Mouse (Mus musculus) lung, postnatal 0 days (tissue): ENCODE data around the gene Pum2. TPM values are rescaled to one million over a fixed set of nuclear protein-coding genes. Genes with fewer than 3 reads are reported as not detected.
A peak's percentile ranks its signal among the peaks of the same experiment; 100 is the strongest.

Source experiments
- ATAC-seq: fragments of 200-750 bp; cut with Nextera tagmentation; 2 replicates; pipeline ENCODE4 v1.8.0; 2017; ENCODE audit warnings: moderate library complexity
- DNase-seq: peaks from one replicate; pipeline ENCODE4 v3.0.0-alpha.2; 2016; ENCODE audit warnings: low spot score
- H3K27ac ChIP-seq: fragments of 300-500 bp; sonication (generic); 2 replicates; pipeline ENCODE4 v1.5.1; 2014; ENCODE audit warnings: antibody characterized with exemption, mild to moderate bottlenecking, low read length, mixed read lengths
- H3K27me3 ChIP-seq: fragments of 300-500 bp; sonication (generic); replicated peaks from 2 replicates; pipeline ENCODE4 v1.6.1; 2014; ENCODE audit warnings: low read length, mixed read lengths; ENCODE audit not compliant: insufficient read depth
- H3K36me3 ChIP-seq: fragments of 300-500 bp; sonication (generic); 2 replicates; pipeline ENCODE4 v1.6.1; 2014; ENCODE audit warnings: low read length, mixed read lengths; ENCODE audit not compliant: insufficient read depth
- H3K4me1 ChIP-seq: fragments of 300-500 bp; sonication (generic); 2 replicates; pipeline ENCODE4 v1.6.1; 2014; ENCODE audit warnings: antibody characterized with exemption, low read depth, low read length, mixed read lengths; ENCODE audit not compliant: insufficient read depth
- H3K4me2 ChIP-seq: fragments of 300-500 bp; sonication (generic); replicated peaks from 2 replicates; pipeline ENCODE4 v1.6.1; 2014; ENCODE audit warnings: low read depth, mild to moderate bottlenecking, low read length, moderate library complexity, mixed read lengths
- H3K4me3 ChIP-seq: fragments of 300-500 bp; sonication (generic); 2 replicates; pipeline ENCODE4 v1.5.1; 2014; ENCODE audit warnings: low read depth, low read length
- H3K9ac ChIP-seq: fragments of 300-500 bp; sonication (generic); replicated peaks from 2 replicates; pipeline ENCODE4 v1.6.1; 2014; ENCODE audit warnings: low read depth, mild to moderate bottlenecking
- H3K9me3 ChIP-seq: fragments of 300-500 bp; sonication (generic); 2 replicates; pipeline ENCODE4 v1.6.1; 2016; ENCODE audit warnings: low read length, mixed read lengths
- CTCF ChIP-seq: IDR thresholded peaks from 2 replicates; pipeline ENCODE4 v1.5.1; 2016; ENCODE audit warnings: antibody characterized with exemption, mild to moderate bottlenecking
- EP300 ChIP-seq: IDR thresholded peaks from 2 replicates; pipeline ENCODE4 v1.6.1; 2016; ENCODE audit warnings: antibody characterized with exemption, mild to moderate bottlenecking, control low read depth
- WGBS: fragments of 180-500 bp; shearing (Covaris S2); extraction: QIAGEN DNeasy Blood & Tissue Kit; methylation state at CpG from one replicate; pipeline ENCODE4 v1.1.7; 2014; 5-methylcytosine and 5-hydroxymethylcytosine counted together
- polyA plus RNA-seq: library from polyadenylated mRNA; unstranded; fragments of >200 nt; fragmentation: Nextera tagmentation; extraction: Ambion mirVana; gene quantifications from 2 replicates; pipeline ENCODE4 v1.2.1, GENCODE M21; 2015

The Pum2 gene
- polyA plus RNA-seq, 1 experiment from 2014 or later, result 26.9 TPM

- WGBS, result 74% methylated on average over 4 of the region's 4 CpGs
- Histone ChIP-seq H3K4me2 (no peak overlapping the region), H3K4me1 (no peaks in the 10 kb centered on the region), H3K9ac (no peak overlapping the region), H3K4me3 (no peak overlapping the region), H3K9me3 (no peaks in the 10 kb centered on the region), H3K27ac (no peak overlapping the region), H3K27me3 (no peaks in the 10 kb centered on the region), H3K36me3 (no peaks in the 10 kb centered on the region)
- TF ChIP-seq CTCF (no peak), EP300 (no peak)
- DNase-seq (no peak), ATAC-seq (no peak)
Observed at GRCm38 (mm10) chr12:8656596-8656995, 17.3 kb upstream of the Pum2 start.

GRCm38 (mm10) chr12:8657116-8657515 lies 16.8 kb upstream of the Pum2 start:
- Histone ChIP-seq H3K9me3 (no peaks in the 10 kb centered on the region), H3K36me3 (no peaks in the 10 kb centered on the region), H3K9ac (no peak overlapping the region), H3K27me3 (no peaks in the 10 kb centered on the region), H3K4me3 (no peak overlapping the region), H3K4me2 (no peak overlapping the region), H3K4me1 (no peaks in the 10 kb centered on the region), H3K27ac (no peak overlapping the region)
- TF ChIP-seq CTCF (no peak), EP300 (no peak)
- no peak for ATAC-seq
- WGBS, result 66% methylated on average over 10 of the region's 10 CpGs
- no peak for DNase-seq

GRCm38 (mm10) chr12:8657629-8658366 lies 16.1 kb upstream of the Pum2 start:
- no peak overlapping the region for H3K9ac ChIP-seq
- H3K9me3 ChIP-seq, result no peaks in the 10 kb centered on the region
- DNase-seq, result no peak
- no peaks in the 10 kb centered on the region for H3K27me3 ChIP-seq
- H3K4me3 ChIP-seq, result no peak overlapping the region
- H3K36me3 ChIP-seq, result no peaks in the 10 kb centered on the region
- no peak overlapping the region for H3K27ac ChIP-seq
- H3K4me2 ChIP-seq, result no peak overlapping the region
- ATAC-seq, result no peak
- WGBS, result 86% methylated on average over 6 of the region's 6 CpGs
- TF ChIP-seq CTCF (no peak), EP300 (no peak)
- H3K4me1 ChIP-seq, result no peaks in the 10 kb centered on the region

- DNase-seq, result no peak
- no peaks in the 10 kb centered on the region for H3K4me1 ChIP-seq
- TF ChIP-seq CTCF, result no peak
- TF ChIP-seq EP300, result no peak
- H3K4me3 ChIP-seq, result no peak overlapping the region
- H3K27me3 ChIP-seq, result no peaks in the 10 kb centered on the region
- H3K9me3 ChIP-seq, result no peaks in the 10 kb centered on the region
- WGBS, result 69% methylated on average over 15 of the region's 15 CpGs
- no peak overlapping the region for H3K27ac ChIP-seq
- no peak overlapping the region for H3K4me2 ChIP-seq
- no peaks in the 10 kb centered on the region for H3K36me3 ChIP-seq
- ATAC-seq, result no peak
- H3K9ac ChIP-seq, result no peak overlapping the region
Observed at GRCm38 (mm10) chr12:8659406-8660279, 14.3 kb upstream of the Pum2 start.

GRCm38 (mm10) chr12:8661747-8662146 lies 12.2 kb upstream of the Pum2 start:
- no peaks in the 10 kb centered on the region for H3K27me3 ChIP-seq
- H3K27ac ChIP-seq, result no peak overlapping the region
- TF ChIP-seq EP300 (no peak), CTCF (no peak)
- DNase-seq (no peak), ATAC-seq (no peak)
- WGBS, result 43% methylated on average over 3 of the region's 3 CpGs
- no peaks in the 10 kb centered on the region for H3K4me1 ChIP-seq
- H3K36me3 ChIP-seq, result no peaks in the 10 kb centered on the region
- H3K4me2 ChIP-seq, result no peak overlapping the region
- H3K9ac ChIP-seq, result no peak overlapping the region
- H3K4me3 ChIP-seq, result no peak overlapping the region
- H3K9me3 ChIP-seq, result no peaks in the 10 kb centered on the region

- H3K4me3 ChIP-seq, result no peak overlapping the region
- H3K4me1 ChIP-seq, result no peaks in the 10 kb centered on the region
- H3K4me2 ChIP-seq, result no peak overlapping the region
- WGBS, result 17% methylated on average over 2 of the region's 2 CpGs
- H3K27ac ChIP-seq, result no peak overlapping the region
- no peak for DNase-seq
- H3K9me3 ChIP-seq, result no peaks in the 10 kb centered on the region
- TF ChIP-seq EP300 (no peak), CTCF (no peak)
- H3K36me3 ChIP-seq, result no peaks in the 10 kb centered on the region
- ATAC-seq, result peak; percentile 37; the same call in 1 of the 2 replicates
- no peaks in the 10 kb centered on the region for H3K27me3 ChIP-seq
- H3K9ac ChIP-seq, result no peak overlapping the region
Observed at GRCm38 (mm10) chr12:8662175-8662574, 11.8 kb upstream of the Pum2 start.
